In genomic region chr4:95601776-95602175, GRCm38 (mm10) we compare ENCODE assay signal across 23 mouse cellular contexts.
"Had no signal": no experiment of that assay in that cellular context is flagged by ENCODE, and none has a peak within 500 bp of the region (broad histone marks: within the 10 kb centered on the region; RNA-seq: fewer than 3 reads in every experiment).

No protein-coding gene starts in this region.

- H3K27me3 ChIP-seq: heart, embryonic 12.5 days; hindbrain, embryonic 13.5 days; hindbrain, embryonic 15.5 days; kidney, embryonic 15.5 days; limb, embryonic 12.5 days; liver, embryonic 13.5 days had no signal

- H3K4me1 ChIP-seq: heart, embryonic 10.5 days; heart, embryonic 12.5 days; hindbrain, embryonic 13.5 days; hindbrain, embryonic 15.5 days; liver, embryonic 13.5 days had no signal

- DNase-seq: gastrocnemius, adult 2 months; gastrocnemius, postnatal 10 days; gastrocnemius, postnatal 25 days; heart, adult 18-20 months; heart, postnatal 10 days; heart, postnatal 36 days; kidney, adult 11 months; kidney, adult 2 months; kidney, adult 9 months; kidney, postnatal 14 days; kidney, postnatal 36 days; layer of hippocampus, adult 9-11 months; layer of hippocampus, postnatal 36 days; liver; liver, embryonic 13.5 days had no signal

- H3K27ac ChIP-seq: gastrocnemius, adult 2 months; heart, embryonic 10.5 days; hindbrain, embryonic 13.5 days; hindbrain, embryonic 15.5 days; hindbrain, postnatal 0 days; kidney, embryonic 15.5 days; kidney, postnatal 0 days; limb, embryonic 12.5 days; liver, embryonic 13.5 days had no signal

- H3K9me3 ChIP-seq: heart, embryonic 10.5 days; heart, embryonic 12.5 days; hindbrain, embryonic 13.5 days; hindbrain, embryonic 15.5 days; kidney, embryonic 15.5 days; limb, embryonic 12.5 days; liver, embryonic 13.5 days had no signal

- H3K36me3 ChIP-seq: heart, embryonic 10.5 days; heart, embryonic 12.5 days; hindbrain, embryonic 13.5 days; hindbrain, embryonic 15.5 days; kidney, embryonic 15.5 days; limb, embryonic 12.5 days; liver, embryonic 13.5 days had no signal

- H3K4me3 ChIP-seq: gastrocnemius, adult 2 months; heart, embryonic 10.5 days; heart, embryonic 12.5 days; hindbrain, embryonic 13.5 days; hindbrain, embryonic 15.5 days; kidney, embryonic 15.5 days; limb, embryonic 12.5 days; liver, embryonic 13.5 days had no signal
